Mouse (Mus musculus) ovary, postnatal 10 days (tissue): ENCODE results near the gene Nup43.
A peak's percentile ranks its signal among the peaks of the same experiment; 100 is the strongest.
"Not testable (repeated sequence)": the region's sequence is repeated elsewhere in the genome, so short reads cannot be mapped to it uniquely, and the experiment has no call there.

Experiments
- DNase-seq: peaks from one replicate; pipeline ENCODE4 v3.0.0; 2022; ENCODE audit warnings: low spot score

The Nup43 gene

DNA sequence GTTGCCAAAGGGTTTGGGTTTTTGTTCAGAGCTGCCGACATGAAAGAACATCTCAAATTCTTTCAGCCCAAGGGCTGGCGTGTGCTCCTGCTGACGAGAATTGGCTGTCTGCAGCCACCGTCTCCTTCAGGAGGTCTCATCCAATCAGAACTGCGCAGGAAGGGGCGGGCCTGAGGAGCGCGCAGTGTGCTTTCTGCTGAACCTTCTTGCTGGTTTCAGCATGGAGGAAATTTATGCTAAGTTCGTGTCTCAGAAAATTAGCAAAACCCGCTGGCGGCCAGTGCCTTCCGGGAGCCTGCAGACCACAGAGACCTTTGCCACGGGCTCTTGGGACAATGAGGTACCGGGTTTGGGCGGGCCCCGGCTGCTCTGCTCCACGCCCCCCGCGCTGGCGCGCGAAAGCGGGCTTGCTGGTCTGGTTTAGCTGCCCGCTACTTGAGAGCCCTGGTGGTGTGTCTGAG, at the start of gene Nup43:
Gene Nup43 (plus strand): TSS at position 162 of the 461 bp plus-strand sequence.
- peak; percentile 80 for DNase-seq

DNA sequence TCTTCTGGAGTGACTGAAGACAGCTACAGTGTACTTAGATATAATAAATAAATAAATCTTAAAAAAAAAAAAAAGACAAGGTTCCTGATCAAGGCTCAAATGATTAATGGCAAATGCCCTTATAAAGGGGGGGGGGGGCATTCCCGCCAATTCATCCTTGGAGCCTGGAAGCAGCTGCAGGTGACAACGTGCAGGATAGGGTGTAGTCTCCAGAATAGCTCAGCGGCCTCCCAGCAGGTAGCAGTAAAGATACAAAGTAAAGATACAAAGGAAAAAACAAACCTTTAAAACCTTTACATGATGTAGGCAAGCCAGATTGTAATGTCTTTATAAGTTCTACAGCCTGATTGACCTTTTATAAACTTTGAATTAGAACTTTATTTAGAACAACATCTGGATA, 49.7 kb upstream of the Nup43 start:
- DNase-seq: not testable (repeated sequence)

DNA sequence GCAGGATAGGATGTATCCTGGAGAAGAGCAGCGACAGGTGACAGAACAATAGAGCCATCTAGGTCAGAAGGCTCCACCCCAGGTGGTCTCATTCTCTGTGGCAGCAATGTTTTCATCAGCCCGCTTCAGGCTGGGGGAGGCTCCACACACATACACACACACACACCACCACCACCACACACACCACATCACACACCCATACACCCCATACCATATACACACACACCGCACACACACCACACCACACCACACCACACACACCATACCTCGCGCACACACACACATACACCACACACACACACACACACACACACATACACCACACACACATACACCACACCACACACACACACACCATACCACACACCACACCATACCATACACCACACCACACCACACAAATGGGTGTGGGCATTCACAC, 47.5 kb upstream of the Nup43 start:
- DNase-seq: no peak

DNA sequence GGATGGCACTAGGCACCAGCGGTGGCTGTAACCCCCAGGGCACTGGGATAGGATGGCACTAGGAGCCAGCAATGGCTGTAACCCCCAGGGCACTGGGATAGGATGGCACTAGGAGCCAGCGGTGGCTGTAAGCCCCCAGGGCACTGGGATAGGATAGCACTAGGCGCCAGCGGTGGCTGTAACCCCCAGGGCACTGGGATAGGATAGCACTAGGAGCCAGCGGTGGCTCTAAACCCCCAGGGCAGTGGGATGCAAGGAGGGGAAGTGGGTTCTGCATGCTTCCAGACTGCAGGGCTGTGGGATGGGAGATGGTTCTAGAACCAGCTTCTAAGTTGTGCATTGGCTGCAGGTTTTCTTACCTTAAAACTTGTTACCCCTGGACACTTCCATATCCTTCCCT, 46.6 kb upstream of the Nup43 start:
- no peak for DNase-seq

DNA sequence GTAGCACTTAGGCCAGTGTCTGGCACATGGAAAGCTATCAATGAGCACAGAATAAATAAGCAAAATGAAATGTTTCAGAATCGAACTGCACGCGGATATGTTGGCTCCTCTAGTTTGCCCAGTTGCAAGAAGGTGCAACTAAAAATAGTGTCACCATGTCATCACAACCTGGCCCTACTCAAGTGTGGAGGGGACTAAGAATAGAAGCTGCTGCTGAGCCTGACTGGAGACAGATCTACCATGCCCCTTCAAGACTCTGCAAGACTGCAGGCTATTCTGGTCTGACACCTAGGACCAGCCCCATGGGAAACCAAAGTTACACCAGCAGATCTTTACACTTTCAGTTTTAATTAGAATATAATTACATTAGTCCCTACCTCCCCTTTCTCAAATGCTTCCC, 44.9 kb upstream of the Nup43 start:
- DNase-seq: no peak

DNA sequence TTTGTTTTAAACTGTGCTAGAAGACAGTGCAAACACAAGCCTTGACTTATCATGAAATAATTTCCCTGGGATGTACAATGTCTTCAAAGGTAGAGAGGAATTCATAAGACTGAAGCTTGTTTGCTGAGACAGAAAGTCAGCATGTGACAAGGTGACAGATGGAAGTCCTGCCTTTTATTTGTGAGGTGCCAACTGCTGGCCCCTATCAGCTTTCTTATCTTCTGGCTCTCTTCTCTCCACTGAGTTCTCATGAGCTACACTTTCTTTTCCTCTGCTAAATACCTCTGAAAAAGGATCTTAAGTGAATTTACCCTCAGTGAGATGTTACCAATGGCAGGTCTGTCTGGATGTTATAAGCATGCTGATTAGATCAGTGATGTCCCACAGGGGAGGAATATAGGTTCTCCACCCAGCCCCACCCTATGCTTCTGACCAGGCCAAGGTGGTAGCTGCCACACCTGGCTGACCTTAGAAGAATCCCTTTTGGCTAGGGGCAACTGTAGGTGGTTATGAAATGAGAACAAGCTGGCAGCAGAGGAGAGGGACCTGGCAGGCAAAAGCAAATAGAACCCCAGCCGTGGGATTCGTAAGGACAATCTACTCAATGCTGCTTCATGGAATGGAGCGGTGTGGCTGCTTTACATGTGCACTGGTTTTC, 43.3 kb upstream of the Nup43 start:
- no peak for DNase-seq

DNA sequence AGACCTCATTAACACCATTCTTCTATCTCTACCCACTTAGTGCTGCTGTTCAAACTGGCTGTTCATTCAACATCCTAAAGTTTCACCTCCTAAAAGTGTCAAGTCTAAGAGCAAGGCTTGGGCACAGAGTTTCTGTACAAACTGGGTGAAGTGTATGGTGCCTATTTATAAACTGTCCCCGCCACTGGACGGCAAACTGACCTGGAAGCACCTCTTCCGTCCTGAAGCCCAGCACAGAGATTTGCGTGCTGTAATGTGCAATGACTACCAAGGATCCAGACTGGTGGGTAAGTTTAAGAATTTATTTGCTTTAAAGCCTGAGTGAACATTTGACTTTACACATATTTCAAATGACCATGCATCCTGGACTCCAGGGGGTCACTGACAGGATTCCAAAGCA, 38.2 kb upstream of the Nup43 start:
- no peak for DNase-seq

DNA sequence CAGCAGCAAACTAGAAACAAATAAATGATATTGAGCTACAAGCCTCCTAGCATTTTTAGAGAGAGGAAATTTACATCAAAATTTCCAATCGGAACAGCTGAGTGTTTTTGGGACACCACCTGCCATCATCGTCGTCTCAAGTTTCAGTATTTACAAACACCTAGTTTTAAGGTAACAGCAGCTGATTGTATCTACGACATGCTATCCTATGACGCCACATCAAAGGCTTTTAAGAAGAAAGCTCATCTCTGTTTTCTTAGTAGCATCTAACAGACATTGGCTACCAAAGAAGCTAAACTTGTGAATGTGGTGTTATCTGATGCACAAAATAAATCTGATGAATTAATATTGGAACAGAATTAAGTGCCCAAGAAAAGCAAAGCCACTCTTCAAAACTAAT, 37.0 kb upstream of the Nup43 start:
- no peak for DNase-seq

DNA sequence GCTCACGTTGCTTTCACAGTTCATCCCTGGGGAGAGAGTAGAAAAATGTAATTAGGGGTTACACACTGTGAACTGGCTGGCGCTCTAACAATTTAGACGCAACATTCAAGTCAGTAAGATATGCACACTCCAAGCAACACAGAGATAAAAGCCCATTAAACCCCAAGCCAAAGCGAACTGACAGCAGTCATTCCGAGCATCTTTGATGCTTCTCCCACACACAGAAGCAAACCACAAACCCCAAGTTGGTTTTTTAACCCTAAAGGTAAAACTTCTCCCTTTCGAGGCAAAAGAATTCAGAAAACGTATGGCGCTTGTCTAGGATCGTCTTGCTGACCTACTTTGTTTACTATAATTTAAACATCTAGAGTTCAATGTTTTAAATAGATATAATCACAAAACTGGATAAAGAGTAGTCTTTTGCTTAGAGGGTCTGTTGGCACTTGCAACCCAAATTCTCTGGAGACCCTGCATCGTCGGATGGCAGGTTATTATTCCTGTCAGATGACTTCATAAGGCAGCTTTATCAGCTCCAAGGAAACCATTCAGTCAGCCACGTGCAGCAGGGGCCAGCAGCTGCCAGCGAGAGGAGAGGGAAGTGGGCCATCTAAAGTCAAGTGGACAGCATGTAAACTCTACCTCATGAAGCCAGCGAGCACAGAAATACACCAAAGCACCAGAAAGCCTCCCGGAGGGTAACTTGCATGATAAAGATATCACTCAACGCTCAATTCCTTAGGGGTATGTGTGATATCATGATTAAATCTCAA, 36.2 kb upstream of the Nup43 start:
- DNase-seq: no peak

DNA sequence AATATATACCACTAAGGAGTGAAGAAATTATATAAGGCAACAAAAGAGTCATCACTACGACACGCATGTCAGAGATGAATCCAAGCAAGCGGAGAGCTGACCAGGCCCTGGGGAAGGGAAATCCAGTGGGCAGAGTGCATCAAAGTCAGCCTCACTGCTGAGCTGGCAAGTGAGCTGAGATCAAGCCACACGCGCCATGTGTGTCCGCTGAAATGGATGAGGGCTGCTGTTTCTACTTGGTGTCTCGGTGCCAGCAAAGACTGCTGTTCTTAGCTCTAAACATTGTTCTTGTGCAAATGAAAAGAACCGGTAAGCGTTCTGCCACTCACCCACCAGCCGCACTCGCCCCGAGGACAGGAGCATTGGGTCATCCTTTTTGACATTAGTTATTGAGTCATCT, 26.9 kb upstream of the Nup43 start:
- no peak for DNase-seq

DNA sequence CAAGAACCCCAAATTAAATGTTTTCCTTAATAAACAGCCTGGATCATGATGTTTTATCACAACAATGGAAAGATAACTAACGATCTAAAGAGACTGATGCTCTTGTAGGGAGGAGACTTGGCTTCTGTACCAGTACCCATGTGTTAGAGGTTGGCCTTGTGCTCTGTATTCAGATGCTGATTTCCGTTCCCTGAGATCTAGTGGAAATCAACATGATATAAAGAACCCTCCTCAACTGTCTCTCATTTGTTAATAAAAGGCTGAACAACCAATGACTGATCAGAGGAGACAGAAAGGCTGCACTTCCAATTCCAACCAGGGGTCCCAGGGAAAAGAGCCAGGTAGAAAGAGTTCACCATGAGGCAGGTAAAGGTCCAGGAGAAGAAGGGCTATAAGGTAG, 21.4 kb upstream of the Nup43 start:
- DNase-seq: no peak

DNA sequence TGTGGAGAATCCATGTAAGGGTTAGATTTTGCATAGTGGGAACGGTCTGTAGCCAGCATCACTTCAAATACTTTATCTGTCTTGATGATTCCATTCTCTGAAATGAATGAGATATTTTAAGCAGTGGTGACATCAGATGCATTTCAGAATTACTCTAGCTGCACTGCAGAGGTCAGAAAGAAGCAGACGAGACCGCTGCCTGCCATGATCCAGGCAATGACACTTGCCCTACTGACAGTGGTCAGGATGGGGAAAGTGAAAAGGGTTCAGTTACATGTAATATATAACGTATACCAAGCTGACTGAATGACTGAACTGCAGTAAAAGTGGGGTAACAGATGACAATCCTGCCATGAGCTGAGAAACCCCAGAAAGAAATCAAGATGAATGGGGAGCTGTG, 18.2 kb upstream of the Nup43 start:
- no peak for DNase-seq

DNA sequence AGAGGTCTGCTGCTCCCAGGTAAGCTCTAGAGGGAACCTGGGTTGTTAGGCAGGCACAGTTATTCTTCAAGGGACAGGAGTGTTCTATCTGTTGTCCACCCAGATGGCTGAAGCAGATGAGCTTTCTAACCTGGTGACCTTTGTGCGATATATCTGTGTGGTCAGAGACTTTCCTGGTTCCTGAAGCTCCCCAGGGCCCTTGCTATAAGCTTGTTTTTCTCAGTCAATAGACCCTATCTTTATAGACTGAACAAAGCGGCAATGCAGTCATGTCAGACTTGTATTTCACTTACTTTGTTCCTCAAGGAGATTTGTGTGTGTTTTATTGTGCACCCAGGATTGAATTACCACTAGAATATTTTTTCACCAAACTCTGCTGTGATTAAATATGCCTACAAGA, 16.2 kb upstream of the Nup43 start:
- DNase-seq: no peak

DNA sequence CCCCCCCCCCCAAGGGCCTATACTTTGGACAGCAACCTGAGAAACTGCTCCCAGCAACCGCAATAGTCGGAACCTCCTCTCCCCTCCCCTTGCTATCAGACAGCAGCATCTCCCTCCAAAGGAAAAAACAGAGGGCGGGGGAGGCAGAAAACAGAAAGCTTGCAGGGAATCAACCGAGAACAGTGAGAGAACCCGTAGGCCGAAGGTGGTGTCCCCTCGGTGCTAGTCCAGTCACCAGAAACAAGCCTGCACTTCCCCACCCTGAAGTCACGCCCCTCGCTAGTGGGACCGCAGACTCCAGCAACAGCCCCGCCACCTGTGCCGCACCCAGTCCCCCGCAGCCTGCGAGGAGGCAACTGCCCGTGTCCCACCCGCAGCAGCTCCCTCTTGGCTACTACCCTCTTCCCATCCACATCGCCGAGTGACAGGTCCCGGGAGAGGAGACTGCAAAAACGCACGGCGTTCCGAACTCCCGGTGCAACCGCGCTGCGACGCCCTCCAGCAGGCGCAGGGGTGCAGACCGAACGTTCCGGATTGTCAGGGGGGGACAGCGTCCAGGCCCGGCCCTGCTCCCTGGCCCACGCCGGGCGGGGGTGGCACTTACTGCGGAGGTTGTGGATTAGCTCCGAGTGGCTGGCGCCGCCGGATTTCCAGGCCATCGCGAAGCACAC, 4.7 kb upstream of the Nup43 start:
- peak; percentile 65 for DNase-seq

DNA sequence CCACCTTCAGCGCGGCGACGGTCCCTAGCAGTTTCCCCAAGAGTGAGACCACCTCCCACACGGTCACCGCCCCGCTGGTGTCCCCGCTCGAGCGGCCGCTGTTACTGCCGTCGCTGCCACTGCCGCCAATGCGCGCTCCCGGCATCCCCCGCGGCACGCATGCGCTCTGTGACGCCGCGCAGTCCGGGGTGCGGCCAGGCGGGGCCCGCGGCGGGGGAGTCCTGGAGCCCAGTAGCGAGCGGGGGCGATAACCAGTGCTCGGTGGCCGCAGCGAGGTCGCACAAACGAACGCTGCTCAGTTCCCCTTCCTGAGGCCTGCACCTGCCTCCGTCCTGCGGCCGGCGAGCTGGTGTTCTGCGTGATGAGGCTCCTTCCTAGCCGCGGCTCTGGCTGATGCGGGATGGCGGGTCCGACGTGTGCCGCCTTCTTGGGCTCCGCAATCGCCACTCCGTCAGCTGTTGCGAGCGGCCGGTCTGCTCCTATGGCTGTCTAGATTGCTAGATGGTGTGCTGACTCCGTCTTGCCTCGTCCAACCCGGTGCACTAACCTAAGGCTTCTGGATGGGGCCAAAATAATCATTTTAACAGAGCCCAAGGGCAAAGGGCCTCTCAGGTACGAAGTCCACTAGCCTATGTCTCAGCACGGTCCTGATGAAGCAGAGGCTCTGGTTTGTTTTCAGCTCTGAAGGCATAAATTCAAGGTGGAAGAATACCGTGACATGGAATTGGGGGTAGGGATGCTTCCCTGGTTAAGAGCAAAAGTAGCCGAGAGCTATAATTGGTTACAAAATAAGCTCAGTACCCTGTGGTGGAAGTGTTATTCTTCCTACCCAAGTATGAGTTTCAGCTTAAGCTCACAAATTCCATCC, 3.9 kb upstream of the Nup43 start:
- DNase-seq: peak; percentile 89

DNA sequence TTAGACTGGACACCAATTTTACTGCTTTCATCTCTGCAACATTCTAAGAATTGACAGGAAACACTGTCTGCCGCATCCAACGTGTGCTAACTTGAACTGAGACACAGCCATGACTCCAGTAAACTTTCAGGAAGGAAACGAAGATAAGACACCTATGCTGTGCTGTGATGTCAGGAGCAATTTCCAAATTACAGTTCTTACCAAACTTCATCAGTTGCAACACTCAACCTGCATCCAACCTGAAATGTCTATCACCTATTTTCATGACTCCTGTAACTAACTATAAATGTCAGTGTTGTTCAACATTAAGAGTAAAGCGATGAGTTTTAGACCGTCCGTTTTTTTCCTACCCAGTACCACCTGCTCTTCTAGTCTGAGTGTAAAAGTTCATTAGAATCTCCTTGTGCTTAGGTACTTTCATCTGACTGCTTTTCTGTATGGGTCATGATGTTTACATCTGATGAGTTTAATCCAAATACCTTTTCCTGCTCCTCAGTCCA, 3.2 kb upstream of the Nup43 start:
- DNase-seq: no peak

DNA sequence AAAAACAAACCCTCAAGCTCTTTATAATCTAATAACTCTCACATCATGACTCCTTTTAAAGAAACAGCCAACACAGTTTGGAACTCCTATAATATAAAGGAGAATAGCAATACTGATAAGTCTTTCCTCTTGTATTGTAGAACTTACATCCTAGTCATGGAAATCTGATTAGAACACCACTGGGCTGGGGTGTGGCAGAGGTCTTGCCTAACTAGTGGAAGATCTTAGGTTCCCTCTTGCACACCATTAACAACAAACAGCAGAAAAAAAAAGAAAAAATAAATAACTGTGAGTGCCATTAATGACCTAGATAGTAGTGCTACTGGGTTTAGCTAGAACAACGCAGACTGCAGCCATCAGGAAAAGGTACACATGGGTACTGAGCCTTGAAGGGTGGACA, 2.4 kb upstream of the Nup43 start:
- no peak for DNase-seq

DNA sequence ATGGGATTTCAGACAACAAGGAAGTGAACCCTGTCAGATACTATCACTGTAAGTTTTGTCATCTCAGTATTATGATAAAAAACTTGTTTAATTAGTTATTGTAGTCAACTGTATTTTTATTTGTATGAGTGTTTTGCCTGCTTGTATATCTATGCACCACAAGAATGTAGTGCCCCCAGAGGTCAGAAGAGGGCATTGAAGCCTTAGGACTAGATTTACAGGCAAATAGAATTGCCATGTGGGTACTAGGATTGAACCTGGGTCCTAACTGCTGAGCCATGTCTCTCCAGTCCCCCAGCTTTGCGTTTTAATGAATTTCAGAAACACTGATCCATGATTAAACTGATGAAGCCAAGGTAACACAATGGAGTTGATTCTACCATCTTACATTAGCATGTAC, 6.4 kb downstream of the Nup43 start:
- no peak for DNase-seq

DNA sequence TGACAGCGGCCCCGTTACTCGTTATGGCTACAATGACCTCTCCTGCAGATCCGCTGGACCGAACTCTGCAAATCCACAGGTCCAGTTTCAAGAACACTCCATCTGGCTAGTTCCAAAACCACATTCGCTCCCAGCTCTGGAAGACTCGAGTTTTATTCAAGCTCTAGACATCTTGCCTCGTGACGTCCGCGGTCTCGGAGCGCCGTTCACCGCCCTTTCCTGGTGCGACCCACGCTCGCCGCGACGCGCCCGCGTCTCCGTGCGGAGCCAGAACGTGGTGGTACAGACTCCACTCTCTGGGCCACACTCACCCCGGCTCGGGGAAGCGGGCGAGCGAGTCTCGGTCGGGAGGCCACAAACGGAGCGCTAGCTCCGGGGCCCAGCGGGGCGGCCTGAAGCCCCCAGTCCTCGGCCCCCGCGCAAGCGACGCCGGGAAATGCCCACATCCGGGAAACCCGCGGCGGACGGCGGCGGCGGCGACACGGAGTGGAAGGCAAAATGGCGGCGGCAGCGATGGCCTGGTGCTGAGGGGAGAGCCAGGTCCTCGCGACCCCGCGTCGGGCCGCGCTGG, 13.5 kb downstream of the Nup43 start, which contains the start of the genes Pcmt1 and Lats1:
Gene Pcmt1 (minus strand): TSS at position 406 of the 571 bp plus-strand sequence.
Gene Lats1 (plus strand): TSS at position 484 of the 571 bp plus-strand sequence.
- DNase-seq: peak; percentile 87

DNA sequence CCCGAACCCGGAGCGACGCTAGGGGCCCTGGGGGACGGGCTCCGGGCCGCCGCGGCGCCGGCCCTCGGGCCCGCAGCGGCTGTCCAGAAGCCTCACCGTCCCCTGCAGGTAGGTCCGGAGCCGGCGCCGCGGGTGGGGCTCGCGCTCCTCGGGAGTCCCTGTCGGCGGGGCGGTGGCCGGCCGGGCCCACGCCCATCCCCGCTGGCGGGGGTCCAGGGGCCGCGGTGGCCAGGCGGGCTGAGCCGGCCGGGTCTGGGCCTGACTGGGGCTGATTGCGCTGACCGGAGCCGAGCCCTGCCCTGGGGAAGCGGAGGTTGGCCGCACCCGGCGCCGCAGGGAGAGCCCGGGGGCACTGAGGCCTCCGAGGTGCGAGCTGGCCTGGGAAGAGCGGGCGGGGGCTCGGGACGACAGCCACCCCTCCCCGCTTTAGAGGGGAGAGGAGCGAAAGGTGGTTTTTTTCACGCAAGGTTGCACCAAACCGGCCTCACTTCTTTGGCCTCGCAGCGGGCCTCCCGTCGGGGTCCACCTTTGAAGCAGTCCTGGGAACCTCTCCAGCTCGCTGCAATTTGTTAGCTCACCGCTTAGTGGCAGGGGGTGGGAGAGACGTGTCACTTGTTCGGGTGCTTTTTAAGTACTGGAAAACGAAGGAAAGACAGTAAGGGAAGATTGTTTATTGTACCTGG, 14.2 kb downstream of the Nup43 start:
- peak; percentile 65 for DNase-seq

DNA sequence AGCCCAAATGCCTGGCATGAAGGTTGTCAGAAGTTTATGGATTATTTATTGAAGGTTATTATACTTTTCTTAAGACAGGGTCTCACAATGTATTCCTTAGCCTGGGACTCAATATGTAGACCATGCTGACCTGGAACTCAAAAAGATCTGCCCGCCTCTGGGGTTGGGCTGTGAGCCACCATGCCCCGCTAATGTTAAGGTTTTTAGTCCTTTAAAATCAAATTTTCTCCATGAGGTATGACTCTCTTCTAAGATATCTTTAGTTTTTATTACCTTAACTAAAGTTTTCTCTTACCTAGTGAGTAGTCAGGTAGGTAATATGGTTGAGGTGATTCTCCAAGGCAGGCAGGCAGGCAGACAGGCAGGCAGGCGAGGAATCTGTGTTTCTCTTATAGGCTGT, 14.9 kb downstream of the Nup43 start:
- DNase-seq: no peak
